Mouse (Mus musculus): Measurements from ENCODE around the gene Map7d1. TPM values are rescaled to one million over a fixed set of nuclear protein-coding genes. Genes with fewer than 3 reads are reported as not detected.

Gene Map7d1
- polyA plus RNA-seq, 1 experiment from 2014 or later = 37.0 TPM

- Histone ChIP-seq H3K4me2 (no peak overlapping the region), H3K4me3 (ENCODE audit: low read depth, low read length) (no peak overlapping the region), H3K27me3 (ENCODE audit: control insufficient read depth, insufficient read depth, low read length) (peaks cover 52% of the 10 kb centered on the region), H3K27ac (ENCODE audit: low read depth, low read length) (no peak overlapping the region), H3K9ac (ENCODE audit: low read depth, low read length) (no peak overlapping the region), H3K36me3 (ENCODE audit: control insufficient read depth, insufficient read depth, low read length) (no peaks in the 10 kb centered on the region), H3K9me3 (replicated peaks; ENCODE audit: control insufficient read depth, low read length) (no peaks in the 10 kb centered on the region), H3K4me1 (ENCODE audit: control insufficient read depth, insufficient read depth, low read length) (peaks cover 6% of the 10 kb centered on the region; the same call in 1 of the 2 replicates)
- ATAC-seq (replicated peaks; ENCODE audit: insufficient number of reproducible peaks, low FRiP score, low TSS enrichment) = no peak
- 19% methylated on average over 13 of the region's 13 CpGs for WGBS (ENCODE audit: insufficient replicate concordance)
Observed at GRCm38 (mm10) chr4:126291196-126291595, 35.1 kb upstream of the Map7d1 start.

GRCm38 (mm10) chr4:126290314-126290713 lies 34.2 kb upstream of the Map7d1 start:
- no peak for ATAC-seq (replicated peaks; ENCODE audit: insufficient number of reproducible peaks, low FRiP score, low TSS enrichment)
- no peak overlapping the region for H3K4me3 ChIP-seq (ENCODE audit: low read depth, low read length)
- H3K27me3 ChIP-seq (ENCODE audit: control insufficient read depth, insufficient read depth, low read length) = peaks cover 50% of the 10 kb centered on the region
- no peak overlapping the region for H3K9ac ChIP-seq (ENCODE audit: low read depth, low read length)
- H3K27ac ChIP-seq (ENCODE audit: low read depth, low read length) = no peak overlapping the region
- 78% methylated on average over 8 of the region's 8 CpGs for WGBS (ENCODE audit: insufficient replicate concordance)
- peaks cover 6% of the 10 kb centered on the region; the same call in 1 of the 2 replicates for H3K4me1 ChIP-seq (ENCODE audit: control insufficient read depth, insufficient read depth, low read length)
- H3K36me3 ChIP-seq (ENCODE audit: control insufficient read depth, insufficient read depth, low read length) = no peaks in the 10 kb centered on the region
- H3K9me3 ChIP-seq (replicated peaks; ENCODE audit: control insufficient read depth, low read length) = no peaks in the 10 kb centered on the region
- H3K4me2 ChIP-seq = no peak overlapping the region

GRCm38 (mm10) chr4:126288085-126288666 lies 32.0 kb upstream of the Map7d1 start:
- Histone ChIP-seq H3K9me3 (replicated peaks; ENCODE audit: control insufficient read depth, low read length) (no peaks in the 10 kb centered on the region), H3K27me3 (ENCODE audit: control insufficient read depth, insufficient read depth, low read length) (peaks cover 50% of the 10 kb centered on the region), H3K36me3 (ENCODE audit: control insufficient read depth, insufficient read depth, low read length) (no peaks in the 10 kb centered on the region), H3K4me1 (ENCODE audit: control insufficient read depth, insufficient read depth, low read length) (peaks cover 6% of the 10 kb centered on the region; the same call in 1 of the 2 replicates), H3K4me3 (ENCODE audit: low read depth, low read length) (no peak overlapping the region), H3K4me2 (peak overlapping the region; percentile 22; the same call in 1 of the 2 replicates), H3K9ac (ENCODE audit: low read depth, low read length) (no peak overlapping the region), H3K27ac (ENCODE audit: low read depth, low read length) (no peak overlapping the region)
- ATAC-seq (replicated peaks; ENCODE audit: insufficient number of reproducible peaks, low FRiP score, low TSS enrichment) = no peak
- 37% methylated on average over 17 of the region's 17 CpGs for WGBS (ENCODE audit: insufficient replicate concordance)

DNA sequence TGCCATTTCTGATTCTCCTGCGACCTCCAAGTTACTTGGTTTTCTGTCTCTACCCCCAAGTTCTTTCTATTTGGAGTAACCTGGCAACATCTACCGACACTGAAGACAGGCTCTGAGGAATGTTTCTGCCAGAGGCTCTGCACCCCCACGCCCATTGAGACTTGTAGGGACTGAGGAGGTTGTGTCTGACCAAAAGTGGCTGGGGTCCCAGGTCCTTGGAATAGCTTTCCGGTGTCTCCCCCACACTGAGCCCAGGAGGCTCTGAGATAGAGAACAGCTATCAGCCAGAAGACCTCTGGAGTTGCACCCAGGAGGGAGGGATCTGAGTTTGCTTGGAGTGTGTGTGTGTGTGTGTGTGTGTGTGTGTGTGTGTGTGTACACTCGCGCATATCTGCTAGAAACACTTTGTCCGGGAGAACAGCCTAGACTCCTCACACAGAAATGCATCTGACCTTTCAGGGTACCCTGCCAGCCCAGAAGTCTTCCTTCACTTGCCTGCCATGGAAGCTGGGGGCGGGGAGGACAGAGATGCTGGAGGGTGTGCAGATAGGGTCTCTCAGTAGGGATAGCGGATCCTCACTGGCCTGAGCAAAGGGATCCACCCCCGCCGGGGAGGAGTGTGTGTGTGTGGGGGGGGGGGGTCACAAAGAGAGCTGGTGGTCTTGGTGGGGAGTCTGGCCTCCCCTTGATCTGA lies 31.3 kb upstream of the Map7d1 start:
- no peak overlapping the region for H3K9ac ChIP-seq (ENCODE audit: low read depth, low read length)
- no peak overlapping the region for H3K27ac ChIP-seq (ENCODE audit: low read depth, low read length)
- ATAC-seq (replicated peaks; ENCODE audit: insufficient number of reproducible peaks, low FRiP score, low TSS enrichment) = no peak
- H3K9me3 ChIP-seq (replicated peaks; ENCODE audit: control insufficient read depth, low read length) = no peaks in the 10 kb centered on the region
- H3K4me2 ChIP-seq = no peak overlapping the region
- 32% methylated on average over 11 of the region's 11 CpGs for WGBS (ENCODE audit: insufficient replicate concordance)
- H3K4me3 ChIP-seq (ENCODE audit: low read depth, low read length) = peak overlapping the region; percentile 40; the same call in 1 of the 2 replicates
- peaks cover 6% of the 10 kb centered on the region; the same call in 1 of the 2 replicates for H3K4me1 ChIP-seq (ENCODE audit: control insufficient read depth, insufficient read depth, low read length)
- no peaks in the 10 kb centered on the region for H3K36me3 ChIP-seq (ENCODE audit: control insufficient read depth, insufficient read depth, low read length)
- peaks cover 53% of the 10 kb centered on the region for H3K27me3 ChIP-seq (ENCODE audit: control insufficient read depth, insufficient read depth, low read length)

DNA sequence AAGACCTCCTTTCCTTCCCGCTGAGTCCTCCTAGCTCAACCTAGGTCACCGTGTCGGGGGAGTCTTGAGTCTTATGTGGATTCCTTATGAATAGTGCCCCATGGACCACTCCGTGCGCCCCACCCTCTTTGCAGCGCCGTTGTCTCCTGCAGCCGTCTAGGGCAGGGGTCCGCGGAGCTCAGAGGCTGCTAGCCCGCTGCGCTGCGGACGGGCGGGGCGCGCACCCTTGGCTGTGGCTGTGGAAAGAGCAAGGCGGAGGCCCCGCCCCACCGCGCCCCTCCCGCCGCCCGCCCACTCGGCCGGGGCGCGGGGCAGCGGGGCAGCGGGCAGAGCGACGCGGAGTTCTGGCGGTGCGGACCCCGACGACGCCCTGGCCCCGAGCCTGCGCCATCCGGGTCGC lies 30.3 kb upstream of the Map7d1 start, which contains the start of gene Col8a2:
Gene Col8a2 (plus strand): TSS at position 302 of the 400 bp plus-strand sequence.
- 2% methylated on average over 37 of the region's 42 CpGs for WGBS (ENCODE audit: insufficient replicate concordance)
- H3K9ac ChIP-seq (ENCODE audit: low read depth, low read length) = peak within 1 kb of the TSS; percentile 40
- no peak within 1 kb of the TSS for H3K27ac ChIP-seq (ENCODE audit: low read depth, low read length)
- H3K4me2 ChIP-seq = peak within 1 kb of the TSS; percentile 78
- H3K4me1 ChIP-seq (ENCODE audit: control insufficient read depth, insufficient read depth, low read length) = peaks cover 6% of the 10 kb centered on the region; the same call in 1 of the 2 replicates
- peak; percentile 20; the same call in 1 of the 2 replicates for ATAC-seq (replicated peaks; ENCODE audit: insufficient number of reproducible peaks, low FRiP score, low TSS enrichment)
- no peaks in the 10 kb centered on the region for H3K36me3 ChIP-seq (ENCODE audit: control insufficient read depth, insufficient read depth, low read length)
- H3K27me3 ChIP-seq (ENCODE audit: control insufficient read depth, insufficient read depth, low read length) = peaks cover 54% of the 10 kb centered on the region
- H3K9me3 ChIP-seq (replicated peaks; ENCODE audit: control insufficient read depth, low read length) = no peaks in the 10 kb centered on the region
- H3K4me3 ChIP-seq (ENCODE audit: low read depth, low read length) = peak within 1 kb of the TSS; percentile 40

GRCm38 (mm10) chr4:126283582-126283981 lies 27.4 kb upstream of the Map7d1 start:
- Histone ChIP-seq H3K4me3 (ENCODE audit: low read depth, low read length) (no peak overlapping the region), H3K27me3 (ENCODE audit: control insufficient read depth, insufficient read depth, low read length) (peaks cover 41% of the 10 kb centered on the region), H3K9ac (ENCODE audit: low read depth, low read length) (no peak overlapping the region), H3K4me2 (no peak overlapping the region), H3K27ac (ENCODE audit: low read depth, low read length) (no peak overlapping the region), H3K9me3 (replicated peaks; ENCODE audit: control insufficient read depth, low read length) (no peaks in the 10 kb centered on the region), H3K36me3 (ENCODE audit: control insufficient read depth, insufficient read depth, low read length) (no peaks in the 10 kb centered on the region), H3K4me1 (ENCODE audit: control insufficient read depth, insufficient read depth, low read length) (peaks cover 6% of the 10 kb centered on the region; the same call in 1 of the 2 replicates)
- ATAC-seq (replicated peaks; ENCODE audit: insufficient number of reproducible peaks, low FRiP score, low TSS enrichment) = no peak
- 71% methylated on average over 8 of the region's 8 CpGs for WGBS (ENCODE audit: insufficient replicate concordance)

- peaks cover 4% of the 10 kb centered on the region; the same call in 1 of the 2 replicates for H3K4me1 ChIP-seq (ENCODE audit: control insufficient read depth, insufficient read depth, low read length)
- 57% methylated on average over 9 of the region's 9 CpGs for WGBS (ENCODE audit: insufficient replicate concordance)
- ATAC-seq (replicated peaks; ENCODE audit: insufficient number of reproducible peaks, low FRiP score, low TSS enrichment) = no peak
Observed at GRCm38 (mm10) chr4:126281706-126282105, 25.6 kb upstream of the Map7d1 start.

DNA sequence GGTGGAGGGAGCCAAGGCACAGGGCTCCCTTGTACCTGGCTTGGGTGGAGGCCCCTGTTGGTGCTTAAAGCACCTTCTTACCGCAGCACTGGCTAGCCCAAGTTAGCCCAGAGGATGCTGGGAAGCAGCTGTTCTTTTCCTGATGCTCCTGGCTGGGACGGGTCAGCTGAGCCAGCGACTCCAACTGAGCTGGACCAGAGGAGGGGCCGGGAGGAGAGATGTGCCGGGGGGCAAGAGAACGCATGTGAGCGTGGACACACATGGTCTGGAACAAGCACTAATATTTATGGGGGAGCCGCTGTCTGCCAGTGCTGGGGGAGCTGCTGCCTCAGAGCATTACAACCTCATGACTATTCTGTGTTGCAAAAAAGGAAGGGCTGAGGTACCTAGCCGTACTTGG lies 22.8 kb upstream of the Map7d1 start:
- no peaks in the 10 kb centered on the region for H3K36me3 ChIP-seq (ENCODE audit: control insufficient read depth, insufficient read depth, low read length)
- H3K9ac ChIP-seq (ENCODE audit: low read depth, low read length) = no peak overlapping the region
- no peak for ATAC-seq (replicated peaks; ENCODE audit: insufficient number of reproducible peaks, low FRiP score, low TSS enrichment)
- H3K27ac ChIP-seq (ENCODE audit: low read depth, low read length) = no peak overlapping the region
- H3K4me2 ChIP-seq = no peak overlapping the region
- no peak overlapping the region for H3K4me3 ChIP-seq (ENCODE audit: low read depth, low read length)
- no peaks in the 10 kb centered on the region for H3K9me3 ChIP-seq (replicated peaks; ENCODE audit: control insufficient read depth, low read length)
- WGBS (ENCODE audit: insufficient replicate concordance) = 50% methylated on average over 9 of the region's 9 CpGs
- H3K27me3 ChIP-seq (ENCODE audit: control insufficient read depth, insufficient read depth, low read length) = peaks cover 6% of the 10 kb centered on the region; the same call in 1 of the 2 replicates
- H3K4me1 ChIP-seq (ENCODE audit: control insufficient read depth, insufficient read depth, low read length) = no peaks in the 10 kb centered on the region

More at GRCm38 (mm10) chr4:126281706-126282105, 25.6 kb upstream of the Map7d1 start:
- no peaks in the 10 kb centered on the region for H3K9me3 ChIP-seq (replicated peaks; ENCODE audit: control insufficient read depth, low read length)
- H3K36me3 ChIP-seq (ENCODE audit: control insufficient read depth, insufficient read depth, low read length) = no peaks in the 10 kb centered on the region
- H3K27ac ChIP-seq (ENCODE audit: low read depth, low read length) = no peak overlapping the region
- no peak overlapping the region for H3K4me2 ChIP-seq
- peaks cover 22% of the 10 kb centered on the region for H3K27me3 ChIP-seq (ENCODE audit: control insufficient read depth, insufficient read depth, low read length)
- no peak overlapping the region for H3K4me3 ChIP-seq (ENCODE audit: low read depth, low read length)
- H3K9ac ChIP-seq (ENCODE audit: low read depth, low read length) = no peak overlapping the region

Measured in heart, embryonic 11.5 days (tissue).